Mouse (Mus musculus): ENCODE measurements around the gene Snai3.
A peak's percentile ranks its signal among the peaks of the same experiment; 100 is the strongest.

The Snai3 gene

GRCm38 (mm10) chr8:122460524-122461472 is at the start of gene Snai3:
Gene Snai3 (minus strand): TSS chr8:122460733.
- DNase-seq, result no peak

GRCm38 (mm10) chr8:122500856-122501255 is 40.3 kb upstream of the Snai3 start:
- DNase-seq, result peak; percentile 74

- DNase-seq, result no peak
These were observed 37.4 kb upstream of the Snai3 start for GRCm38 (mm10) chr8:122497912-122498311.

GRCm38 (mm10) chr8:122497016-122497734 is 36.6 kb upstream of the Snai3 start:
- no peak for DNase-seq

GRCm38 (mm10) chr8:122488387-122488786 is 27.9 kb upstream of the Snai3 start:
- DNase-seq, result no peak

- no peak for DNase-seq
These were observed 24.3 kb upstream of the Snai3 start for GRCm38 (mm10) chr8:122484831-122485230.

- no peak for DNase-seq
These were observed 23.3 kb upstream of the Snai3 start for GRCm38 (mm10) chr8:122483877-122484276.

GRCm38 (mm10) chr8:122482448-122482847 is 21.9 kb upstream of the Snai3 start:
- no peak for DNase-seq

GRCm38 (mm10) chr8:122475580-122476320 is 15.2 kb upstream of the Snai3 start, which contains the start of the genes Rnf166 and Ctu2:
Gene Rnf166 (minus strand): TSS chr8:122476064.
Gene Ctu2 (plus strand): TSS chr8:122476143.
- DNase-seq, result peak; percentile 96

- no peak for DNase-seq
These were observed 14.5 kb upstream of the Snai3 start for GRCm38 (mm10) chr8:122474951-122475560.

GRCm38 (mm10) chr8:122473911-122474421 is 13.4 kb upstream of the Snai3 start:
- DNase-seq, result no peak

- DNase-seq, result no peak
These were observed 10.2 kb upstream of the Snai3 start for GRCm38 (mm10) chr8:122470691-122471090.

GRCm38 (mm10) chr8:122469965-122470364 is 9.4 kb upstream of the Snai3 start:
- no peak for DNase-seq

GRCm38 (mm10) chr8:122469407-122469806 is 8.9 kb upstream of the Snai3 start:
- no peak for DNase-seq

- DNase-seq, result no peak
These were observed 7.3 kb upstream of the Snai3 start for GRCm38 (mm10) chr8:122467816-122468215.

- no peak for DNase-seq
These were observed 4.5 kb upstream of the Snai3 start for GRCm38 (mm10) chr8:122464985-122465384.

- DNase-seq, result no peak
These were observed 3.4 kb upstream of the Snai3 start for GRCm38 (mm10) chr8:122463651-122464640.

GRCm38 (mm10) chr8:122462510-122462909 is 2.0 kb upstream of the Snai3 start:
- no peak for DNase-seq

GRCm38 (mm10) chr8:122461473-122462148 is 1.1 kb upstream of the Snai3 start:
- DNase-seq, result no peak

- DNase-seq, result no peak
These were observed 543 bp downstream of the Snai3 start for GRCm38 (mm10) chr8:122459990-122460389.

Measured in right cerebral cortex, postnatal 4 days (tissue).